Mouse (Mus musculus): ENCODE data around the gene Shank2. TPM values are rescaled to one million over a fixed set of nuclear protein-coding genes. Genes with fewer than 3 reads are reported as not detected.
A peak's percentile ranks its signal among the peaks of the same experiment; 100 is the strongest.

Shank2 gene
- polyA plus RNA-seq, 1 experiment from 2014 or later = 0.69 TPM

GRCm38 (mm10) chr7:144420552-144420951, 418.8 kb downstream of the Shank2 start:
- DNase-seq (ENCODE audit: low spot score) (no peak), ATAC-seq (ENCODE audit: low FRiP score, low TSS enrichment) (no peak)
- Histone ChIP-seq H3K9me3 (ENCODE audit: control insufficient read depth, low read length) (no peaks in the 10 kb centered on the region), H3K4me3 (ENCODE audit: low read depth, low read length) (no peak overlapping the region), H3K4me2 (replicated peaks; ENCODE audit: low read depth) (no peak overlapping the region), H3K4me1 (replicated peaks; ENCODE audit: control insufficient read depth, insufficient read depth) (peaks cover 5% of the 10 kb centered on the region; the same call in 1 of the 2 replicates), H3K36me3 (ENCODE audit: control insufficient read depth, insufficient read depth, low read length) (no peaks in the 10 kb centered on the region), H3K27ac (replicated peaks) (no peak overlapping the region), H3K27me3 (ENCODE audit: control insufficient read depth, insufficient read depth, low read length) (no peaks in the 10 kb centered on the region), H3K9ac (ENCODE audit: low read length) (no peak overlapping the region)
- TF ChIP-seq EP300 (optimal IDR thresholded peaks at IDR 0.05) (no peak), CTCF (IDR thresholded peaks at IDR 0.05; ENCODE audit: low read depth) (no peak)
- WGBS = 34% methylated on average over 16 of the region's 16 CpGs

DNA sequence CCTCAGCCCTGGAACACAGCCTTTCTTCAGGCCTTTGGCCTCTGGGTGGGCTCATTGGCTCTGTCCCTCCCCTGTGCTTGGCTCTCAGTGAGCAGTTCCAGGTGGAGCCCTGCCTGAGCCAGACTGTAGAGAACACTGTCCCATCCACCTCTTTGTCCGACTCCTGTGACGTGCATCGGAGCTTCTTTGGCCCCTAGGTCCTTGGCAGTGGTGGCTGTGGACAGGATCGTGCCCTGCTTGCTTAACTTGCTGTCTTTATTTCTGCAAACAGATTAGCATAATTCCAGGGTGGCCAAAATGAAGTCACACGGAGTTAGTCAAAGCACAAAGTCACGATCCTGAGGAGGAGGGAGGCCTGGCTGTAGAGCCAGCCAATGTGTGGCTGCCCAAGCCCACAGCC, 419.8 kb downstream of the Shank2 start:
- 71% methylated on average over 6 of the region's 6 CpGs for WGBS
- TF ChIP-seq EP300 (optimal IDR thresholded peaks at IDR 0.05) (no peak), CTCF (IDR thresholded peaks at IDR 0.05; ENCODE audit: low read depth) (no peak)
- no peaks in the 10 kb centered on the region for H3K36me3 ChIP-seq (ENCODE audit: control insufficient read depth, insufficient read depth, low read length)

DNA sequence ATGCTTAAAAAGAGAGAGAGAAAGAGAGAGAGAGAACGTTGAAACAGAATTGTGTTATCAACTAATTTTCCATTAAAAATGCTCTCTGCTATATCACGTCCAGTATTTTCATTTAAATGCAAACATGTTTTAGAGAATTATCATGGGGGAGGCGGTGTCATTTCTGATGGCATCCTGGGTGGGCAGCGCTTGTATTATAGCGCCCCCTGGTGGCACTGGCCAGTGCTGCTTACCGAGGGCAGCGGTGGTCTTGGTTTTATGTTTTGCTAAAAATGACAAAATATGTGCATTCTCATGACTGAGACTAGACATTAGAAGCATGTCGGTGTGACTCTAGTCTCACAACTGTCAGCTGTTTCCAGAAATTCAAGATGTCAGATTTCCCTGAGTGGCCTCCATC, 424.2 kb downstream of the Shank2 start:
- no peaks in the 10 kb centered on the region for H3K36me3 ChIP-seq (ENCODE audit: control insufficient read depth, insufficient read depth, low read length)
- WGBS = 4% methylated on average over 8 of the region's 8 CpGs
- no peaks in the 10 kb centered on the region for H3K9me3 ChIP-seq (ENCODE audit: control insufficient read depth, low read length)
- H3K27ac ChIP-seq (replicated peaks) = no peak overlapping the region
- ATAC-seq (ENCODE audit: low FRiP score, low TSS enrichment) (no peak), DNase-seq (ENCODE audit: low spot score) (peak; percentile 57)
- H3K4me2 ChIP-seq (replicated peaks; ENCODE audit: low read depth) = no peak overlapping the region
- no peak overlapping the region for H3K9ac ChIP-seq (ENCODE audit: low read length)
- H3K4me1 ChIP-seq (replicated peaks; ENCODE audit: control insufficient read depth, insufficient read depth) = no peaks in the 10 kb centered on the region
- TF ChIP-seq CTCF (IDR thresholded peaks at IDR 0.05; ENCODE audit: low read depth) (peak; percentile 98), EP300 (optimal IDR thresholded peaks at IDR 0.05) (no peak)
- no peak overlapping the region for H3K4me3 ChIP-seq (ENCODE audit: low read depth, low read length)
- no peaks in the 10 kb centered on the region for H3K27me3 ChIP-seq (ENCODE audit: control insufficient read depth, insufficient read depth, low read length)

More for the DNA sequence above, 419.8 kb downstream of the Shank2 start:
- H3K4me2 ChIP-seq (replicated peaks; ENCODE audit: low read depth) = no peak overlapping the region
- ATAC-seq (ENCODE audit: low FRiP score, low TSS enrichment) (no peak), DNase-seq (ENCODE audit: low spot score) (no peak)
- no peak overlapping the region for H3K9ac ChIP-seq (ENCODE audit: low read length)
- H3K4me1 ChIP-seq (replicated peaks; ENCODE audit: control insufficient read depth, insufficient read depth) = peaks cover 5% of the 10 kb centered on the region; the same call in 1 of the 2 replicates
- no peak overlapping the region for H3K27ac ChIP-seq (replicated peaks)
- no peak overlapping the region for H3K4me3 ChIP-seq (ENCODE audit: low read depth, low read length)
- no peaks in the 10 kb centered on the region for H3K9me3 ChIP-seq (ENCODE audit: control insufficient read depth, low read length)
- no peaks in the 10 kb centered on the region for H3K27me3 ChIP-seq (ENCODE audit: control insufficient read depth, insufficient read depth, low read length)

- DNase-seq (ENCODE audit: low spot score) (no peak), ATAC-seq (ENCODE audit: low FRiP score, low TSS enrichment) (peak; percentile 28)
- Histone ChIP-seq H3K27ac (replicated peaks) (no peak overlapping the region), H3K9ac (ENCODE audit: low read length) (no peak overlapping the region), H3K4me3 (ENCODE audit: low read depth, low read length) (no peak overlapping the region), H3K36me3 (ENCODE audit: control insufficient read depth, insufficient read depth, low read length) (no peaks in the 10 kb centered on the region), H3K27me3 (ENCODE audit: control insufficient read depth, insufficient read depth, low read length) (no peaks in the 10 kb centered on the region), H3K4me2 (replicated peaks; ENCODE audit: low read depth) (no peak overlapping the region), H3K9me3 (ENCODE audit: control insufficient read depth, low read length) (no peaks in the 10 kb centered on the region), H3K4me1 (replicated peaks; ENCODE audit: control insufficient read depth, insufficient read depth) (no peaks in the 10 kb centered on the region)
- no peak for TF ChIP-seq CTCF (IDR thresholded peaks at IDR 0.05; ENCODE audit: low read depth)
- TF ChIP-seq EP300 (optimal IDR thresholded peaks at IDR 0.05) = no peak
- 78% methylated on average over 3 of the region's 3 CpGs for WGBS
Observed at GRCm38 (mm10) chr7:144426594-144426993, 424.9 kb downstream of the Shank2 start.

DNA sequence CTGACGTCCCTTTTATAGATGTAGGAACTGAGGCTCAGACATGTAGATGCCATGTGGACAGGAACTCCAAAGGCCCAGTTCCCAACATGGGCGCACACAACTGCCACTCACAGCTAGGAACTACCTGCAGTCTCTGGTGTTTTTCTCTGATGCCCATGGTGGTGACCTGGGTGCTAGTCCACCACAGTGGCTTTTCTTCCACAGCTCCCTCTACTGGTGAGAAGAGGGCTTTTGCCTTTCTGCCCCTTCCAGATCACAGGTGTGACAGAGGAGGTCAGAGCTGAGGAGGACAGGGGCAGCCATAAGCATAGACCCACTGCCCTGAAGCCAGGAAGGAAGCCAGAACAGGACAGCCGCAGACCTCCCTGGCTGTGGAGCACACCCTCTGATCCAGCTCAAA, 425.7 kb downstream of the Shank2 start:
- no peak for ATAC-seq (ENCODE audit: low FRiP score, low TSS enrichment)

GRCm38 (mm10) chr7:144432920-144433319, 431.2 kb downstream of the Shank2 start:
- Histone ChIP-seq H3K9me3 (ENCODE audit: control insufficient read depth, low read length) (no peaks in the 10 kb centered on the region), H3K27ac (replicated peaks) (no peak overlapping the region), H3K4me1 (replicated peaks; ENCODE audit: control insufficient read depth, insufficient read depth) (no peaks in the 10 kb centered on the region), H3K4me2 (replicated peaks; ENCODE audit: low read depth) (no peak overlapping the region), H3K27me3 (ENCODE audit: control insufficient read depth, insufficient read depth, low read length) (no peaks in the 10 kb centered on the region), H3K36me3 (ENCODE audit: control insufficient read depth, insufficient read depth, low read length) (peaks cover 7% of the 10 kb centered on the region; the same call in 1 of the 2 replicates), H3K4me3 (ENCODE audit: low read depth, low read length) (no peak overlapping the region), H3K9ac (ENCODE audit: low read length) (no peak overlapping the region)
- no peak for ATAC-seq (ENCODE audit: low FRiP score, low TSS enrichment)
- no peak for TF ChIP-seq CTCF (IDR thresholded peaks at IDR 0.05; ENCODE audit: low read depth)
- TF ChIP-seq EP300 (optimal IDR thresholded peaks at IDR 0.05) = no peak
- DNase-seq (ENCODE audit: low spot score) = no peak
- 62% methylated on average over 2 of the region's 2 CpGs for WGBS

More for the DNA sequence above, 425.7 kb downstream of the Shank2 start:
- Histone ChIP-seq H3K9ac (ENCODE audit: low read length) (no peak overlapping the region), H3K4me3 (ENCODE audit: low read depth, low read length) (no peak overlapping the region), H3K4me2 (replicated peaks; ENCODE audit: low read depth) (no peak overlapping the region), H3K9me3 (ENCODE audit: control insufficient read depth, low read length) (no peaks in the 10 kb centered on the region), H3K36me3 (ENCODE audit: control insufficient read depth, insufficient read depth, low read length) (no peaks in the 10 kb centered on the region), H3K4me1 (replicated peaks; ENCODE audit: control insufficient read depth, insufficient read depth) (no peaks in the 10 kb centered on the region), H3K27ac (replicated peaks) (no peak overlapping the region), H3K27me3 (ENCODE audit: control insufficient read depth, insufficient read depth, low read length) (no peaks in the 10 kb centered on the region)
- no peak for TF ChIP-seq EP300 (optimal IDR thresholded peaks at IDR 0.05)
- peak; percentile 59 for TF ChIP-seq CTCF (IDR thresholded peaks at IDR 0.05; ENCODE audit: low read depth)
- 72% methylated on average over 3 of the region's 3 CpGs for WGBS
- no peak for DNase-seq (ENCODE audit: low spot score)
